Mouse (Mus musculus) liver, adult 2 months (tissue): Measurements from ENCODE around the gene Slc27a3.

ENCODE experiments used
- CTCF ChIP-seq: fragments of 200-500 bp; IDR thresholded peaks from 2 replicates; pipeline ENCODE4 v1.5.1; 2011; ENCODE audit warnings: low read depth, low read length, control low read depth
- POLR2A ChIP-seq: fragments of 200-500 bp; IDR thresholded peaks from 2 replicates; pipeline ENCODE4 v1.6.1; 2011; ENCODE audit warnings: low read length, control low read depth; ENCODE audit not compliant: insufficient read depth; ENCODE audit errors: extremely low read depth

GRCm38 (mm10) chr3:90406414-90406813 lies 16.7 kb upstream of the Slc27a3 start:
- TF ChIP-seq POLR2A: no peak
- TF ChIP-seq CTCF: no peak
